Mouse (Mus musculus) CH12.LX (cell line): ENCODE measurements around the gene Pcyt2. TPM values are rescaled to one million over a fixed set of nuclear protein-coding genes. Genes with fewer than 3 reads are reported as not detected.

Experiments
- DNase-seq: peaks from one replicate; pipeline ENCODE4 v3.0.0-alpha.2; 2013; ENCODE audit errors: extremely low read depth
- H3K27ac ChIP-seq: 2 replicates; pipeline ENCODE4 v1.5.1; 2012; ENCODE audit warnings: low read depth, mild to moderate bottlenecking, control low read depth, moderate library complexity; ENCODE audit not compliant: insufficient read depth
- H3K27me3 ChIP-seq: replicated peaks from 2 replicates; pipeline ENCODE3; 2012; ENCODE audit warnings: inconsistent platforms
- H3K36me3 ChIP-seq, 2 experiments: replicated peaks in 1 of 2; 2 replicates each; pipeline versions ENCODE3 to v1.6.1; 2012; ENCODE audit warnings: inconsistent platforms in 1 of 2, low read length in 1 of 2, mild to moderate bottlenecking in 1 of 2, mixed read lengths in 1 of 2, moderate library complexity in 1 of 2; ENCODE audit not compliant: control insufficient read depth in 1 of 2, insufficient read depth in 1 of 2
- H3K4me1 ChIP-seq, 2 experiments: 2 replicates each; pipeline ENCODE4 v1.6.1; 2012; ENCODE audit warnings: inconsistent platforms in 1 of 2, moderate library complexity in 1 of 2; ENCODE audit not compliant: insufficient read depth in 2 of 2, control insufficient read depth in 1 of 2
- H3K4me2 ChIP-seq: 2 replicates; pipeline ENCODE4 v1.6.1; 2012; ENCODE audit warnings: low read depth, mild to moderate bottlenecking, control low read depth; ENCODE audit not compliant: poor library complexity, insufficient read depth, severe bottlenecking
- H3K4me3 ChIP-seq, 3 experiments: fragments of 150-350 bp in 1 of 3; sonication (generic) in 1 of 3; replicated peaks in 1 of 3; 2 replicates each; pipeline versions ENCODE3 to v1.5.1; 2011 to 2012; ENCODE audit warnings: low read depth in 2 of 3, low read length in 2 of 3, mild to moderate bottlenecking in 2 of 3, moderate library complexity in 2 of 3, control low read depth in 1 of 3, improper control_type of control experiment in 1 of 3, inconsistent platforms in 1 of 3, mixed read lengths in 1 of 3; ENCODE audit not compliant: poor library complexity in 1 of 3
- H3K79me2 ChIP-seq: replicated peaks from 2 replicates; pipeline ENCODE4 v1.6.1; 2012; ENCODE audit warnings: mild to moderate bottlenecking, moderate library complexity; ENCODE audit not compliant: control insufficient read depth, poor library complexity, insufficient read depth, severe bottlenecking; ENCODE audit errors: extremely low read depth
- H3K9ac ChIP-seq: 2 replicates; pipeline ENCODE4 v1.6.1; 2012; ENCODE audit warnings: low read depth, mild to moderate bottlenecking, control low read depth, moderate library complexity; ENCODE audit not compliant: insufficient read depth
- H3K9me3 ChIP-seq: replicated peaks from 2 replicates; pipeline ENCODE3; 2012; ENCODE audit warnings: low read length, inconsistent platforms, mixed read lengths
- BHLHE40 ChIP-seq: IDR thresholded peaks from 2 replicates; pipeline ENCODE4 v1.6.1; 2011; ENCODE audit warnings: mild to moderate bottlenecking, low read depth, low read length, improper control_type of control experiment
- CHD1 ChIP-seq: IDR thresholded peaks from 2 replicates; pipeline ENCODE4 v1.6.1; 2012; ENCODE audit warnings: low read depth, low read length, improper control_type of control experiment, inconsistent platforms
- E2F4 ChIP-seq: IDR thresholded peaks from 2 replicates; pipeline ENCODE4 v1.6.1; 2011; ENCODE audit warnings: low read depth, low read length, improper control_type of control experiment; ENCODE audit not compliant: insufficient replicate concordance
- ELF1 ChIP-seq: IDR thresholded peaks from 2 replicates; pipeline ENCODE4 v1.6.1; 2014; ENCODE audit warnings: low read depth, mild to moderate bottlenecking, inconsistent platforms, low read length, improper control_type of control experiment
- ETS1 ChIP-seq: conservative IDR thresholded peaks from 2 replicates; pipeline ENCODE4 v1.6.1; 2012; ENCODE audit warnings: low read depth, mild to moderate bottlenecking, inconsistent platforms, low read length, improper control_type of control experiment, moderate library complexity
- GABPA ChIP-seq: IDR thresholded peaks from 2 replicates; pipeline ENCODE4 v1.6.1; 2012; ENCODE audit warnings: low read depth, low read length, improper control_type of control experiment, inconsistent platforms; ENCODE audit not compliant: insufficient replicate concordance
- IRF4 ChIP-seq: IDR thresholded peaks from 2 replicates; pipeline ENCODE4 v1.6.1; 2014; ENCODE audit warnings: low read depth, mild to moderate bottlenecking, inconsistent platforms, low read length, improper control_type of control experiment
- KAT2A ChIP-seq: IDR thresholded peaks from 2 replicates; pipeline ENCODE4 v1.6.1; 2012; ENCODE audit warnings: low read length, improper control_type of control experiment, inconsistent platforms; ENCODE audit not compliant: insufficient replicate concordance
- MAZ ChIP-seq: IDR thresholded peaks from 2 replicates; pipeline ENCODE4 v1.6.1; 2012; ENCODE audit warnings: low read depth, mild to moderate bottlenecking, inconsistent platforms, low read length, improper control_type of control experiment, moderate library complexity
- MEF2A ChIP-seq: IDR thresholded peaks from 2 replicates; pipeline ENCODE4 v1.6.1; 2014; ENCODE audit warnings: low read depth, mild to moderate bottlenecking, inconsistent platforms, low read length, improper control_type of control experiment, borderline replicate concordance
- MXI1 ChIP-seq: IDR thresholded peaks from 2 replicates; pipeline ENCODE4 v1.6.1; 2011; ENCODE audit warnings: mild to moderate bottlenecking, low read depth, low read length, improper control_type of control experiment
- MYC ChIP-seq: IDR thresholded peaks from 2 replicates; pipeline ENCODE4 v1.6.1; 2011; ENCODE audit warnings: low read depth, mild to moderate bottlenecking, improper control_type of control experiment, low read length
- NELFE ChIP-seq: IDR thresholded peaks from 2 replicates; pipeline ENCODE4 v1.6.1; 2011; ENCODE audit warnings: low read depth, low read length, improper control_type of control experiment
- POLR2A ChIP-seq: IDR thresholded peaks from 2 replicates; pipeline ENCODE4 v1.6.1; 2011; ENCODE audit warnings: low read depth, mild to moderate bottlenecking, improper control_type of control experiment, low read length
- POLR2AphosphoS2 ChIP-seq: IDR thresholded peaks from 2 replicates; pipeline ENCODE4 v1.6.1; 2011; ENCODE audit warnings: low read depth, low read length, improper control_type of control experiment
- RCOR1 ChIP-seq: conservative IDR thresholded peaks from 2 replicates; pipeline ENCODE4 v1.6.1; 2012; ENCODE audit warnings: low read depth, mild to moderate bottlenecking, inconsistent platforms, low read length, improper control_type of control experiment
- SIN3A ChIP-seq: IDR thresholded peaks from 2 replicates; pipeline ENCODE4 v1.6.1; 2012; ENCODE audit warnings: low read length, improper control_type of control experiment, inconsistent platforms
- SMC3 ChIP-seq: IDR thresholded peaks from 2 replicates; pipeline ENCODE4 v1.6.1; 2011; ENCODE audit warnings: low read depth, low read length, improper control_type of control experiment
- TBP ChIP-seq: conservative IDR thresholded peaks from 2 replicates; pipeline ENCODE4 v1.6.1; 2011; ENCODE audit warnings: low read depth, low read length, improper control_type of control experiment
- TCF12 ChIP-seq: IDR thresholded peaks from 2 replicates; pipeline ENCODE4 v1.6.1; 2014; ENCODE audit warnings: low read depth, mild to moderate bottlenecking, inconsistent platforms, low read length, improper control_type of control experiment
- UBTF ChIP-seq: IDR thresholded peaks from 2 replicates; pipeline ENCODE4 v1.6.1; 2012; ENCODE audit warnings: low read depth, mild to moderate bottlenecking, inconsistent platforms, low read length, improper control_type of control experiment, moderate library complexity
- USF1 ChIP-seq: IDR thresholded peaks from 2 replicates; pipeline ENCODE4 v1.6.1; 2014; ENCODE audit warnings: low read depth, mild to moderate bottlenecking, inconsistent platforms, low read length, improper control_type of control experiment
- ZKSCAN1 ChIP-seq: IDR thresholded peaks from 2 replicates; pipeline ENCODE4 v1.6.1; 2012; ENCODE audit warnings: low read depth, inconsistent platforms, low read length, improper control_type of control experiment, borderline replicate concordance
- ZNF384 ChIP-seq: IDR thresholded peaks from 2 replicates; pipeline ENCODE4 v1.6.1; 2012; ENCODE audit warnings: low read depth, low read length, improper control_type of control experiment, inconsistent platforms
- dilution Hi-C: fragments of 300-500 bp; cut with MboI; formaldehyde crosslinking; loops from 2 replicates; pipeline ENCODE4 v1.14.3; 2020; ENCODE audit warnings: low sequenced_read_pairs; ENCODE audit not compliant: extremely low pct_unique_long_range_greater_than_20kb, extremely low pct_ligation_motif_present
- in situ Hi-C: fragments of 300-500 bp; cut with MboI; formaldehyde crosslinking; loops from 3 replicates; pipeline ENCODE4 v1.14.3; 2019; ENCODE audit warnings: low sequenced_read_pairs, low pct_ligation_motif_present, low pct_unique_long_range_greater_than_20kb, mixed read lengths
- polyA plus RNA-seq: library from polyadenylated mRNA; unstranded; fragments of >175 nt; gene quantifications from 2 replicates; pipeline ENCODE4 v1.2.1, GENCODE M21; 2012; ENCODE audit warnings: low read depth; ENCODE audit not compliant: insufficient read length
- total RNA-seq, 2 experiments: library from RNA; depleted of rRNA; stranded (reverse); fragments of 300-350 nt in 1 of 2; fragments of >200 nt in 1 of 2; gene quantifications; 2 replicates each; pipeline ENCODE4 v1.2.3; 2012 to 2014

Pcyt2 gene
- total and polyA plus RNA-seq, 3 experiments, result 154 to 166 (median 155) TPM

DNA sequence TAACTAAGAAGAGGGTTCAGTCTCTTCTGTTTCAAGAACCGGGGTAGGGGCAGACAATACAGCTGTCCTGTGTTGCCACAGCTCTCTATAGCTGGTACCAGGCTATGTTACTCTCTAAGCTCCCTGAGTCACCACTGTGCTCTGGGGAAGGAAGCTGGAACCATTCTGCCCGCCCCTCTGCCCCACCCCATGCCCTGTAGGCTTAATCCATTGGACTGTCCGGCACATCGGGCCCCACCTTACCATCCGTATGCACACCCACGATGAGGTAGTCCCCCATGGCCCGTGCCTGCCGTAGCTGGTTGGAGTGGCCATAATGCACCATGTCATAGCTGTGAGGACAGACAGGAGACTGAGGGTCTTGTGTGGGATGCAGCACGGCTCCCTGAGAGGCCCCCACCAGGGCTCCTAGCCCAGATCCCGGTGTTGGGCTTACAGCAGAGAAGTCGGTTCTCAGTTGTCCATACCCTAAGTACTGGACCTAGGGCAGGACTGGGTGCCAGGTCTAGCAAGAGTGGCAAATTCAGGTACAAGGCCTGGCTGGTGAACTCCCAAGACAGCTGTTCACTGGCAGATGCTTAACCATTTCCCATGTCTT lies 2.0 kb downstream of the Pcyt2 start:
- Histone ChIP-seq H3K27ac (no peak overlapping the region), H3K36me3 (peaks cover 65 to 80% of the 10 kb centered on the region in 2 experiments), H3K4me1 (peaks cover 8 to 36% of the 10 kb centered on the region in 2 experiments)

DNA sequence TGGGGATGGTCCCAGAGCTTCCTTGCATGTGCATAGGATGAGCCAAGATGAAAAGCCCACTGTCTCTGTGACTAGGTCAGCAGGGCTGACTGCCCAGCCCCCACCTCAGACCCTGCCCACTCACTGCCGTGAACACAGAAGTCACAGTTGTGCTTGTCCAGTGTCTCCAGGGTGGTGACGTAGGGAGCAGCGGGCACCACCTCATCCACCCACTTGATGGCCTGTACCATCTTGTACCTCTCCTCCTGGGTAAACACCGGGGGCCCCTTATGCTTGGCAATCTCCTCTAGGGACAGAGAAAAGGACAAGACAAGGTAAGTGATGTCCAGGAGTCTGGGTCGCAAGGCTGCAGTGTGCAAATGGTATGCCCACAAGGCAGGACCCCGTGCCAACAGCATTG lies 2.6 kb downstream of the Pcyt2 start:
- no peak for TF ChIP-seq SMC3
- TF ChIP-seq SIN3A, result no peak
- no peak for TF ChIP-seq MXI1
- no peak for TF ChIP-seq ZNF384
- no peak for TF ChIP-seq ZKSCAN1
- no peak for TF ChIP-seq POLR2A
- TF ChIP-seq NELFE, result no peak
- no peak for TF ChIP-seq TCF12
- TF ChIP-seq KAT2A, result no peak
- TF ChIP-seq CHD1, result no peak
- in situ Hi-C loops, result no loop called here
- H3K27ac ChIP-seq, result no peak overlapping the region
- H3K9ac ChIP-seq, result no peak overlapping the region
- H3K79me2 ChIP-seq, result peaks cover 22% of the 10 kb centered on the region
- DNase-seq, result no peak
- H3K4me2 ChIP-seq, result no peak overlapping the region
- no peaks in the 10 kb centered on the region for H3K9me3 ChIP-seq
- H3K36me3 ChIP-seq, result peaks cover 65 to 80% of the 10 kb centered on the region in 2 experiments
- dilution Hi-C loops, result no loop called here
- H3K4me1 ChIP-seq, result peaks cover 8 to 36% of the 10 kb centered on the region in 2 experiments
- no peaks in the 10 kb centered on the region for H3K27me3 ChIP-seq
- H3K4me3 ChIP-seq, result no peak overlapping the region

More for the DNA sequence above, 2.0 kb downstream of the Pcyt2 start:
- Histone ChIP-seq H3K4me2 (no peak overlapping the region), H3K79me2 (peaks cover 22% of the 10 kb centered on the region), H3K27me3 (no peaks in the 10 kb centered on the region), H3K4me3 (no peak overlapping the region), H3K9ac (no peak overlapping the region), H3K9me3 (no peaks in the 10 kb centered on the region)
- no peak for DNase-seq
- TF ChIP-seq MEF2A (no peak), IRF4 (no peak), ETS1 (no peak), MYC (no peak), MAZ (no peak), POLR2AphosphoS2 (no peak), UBTF (no peak), CHD1 (no peak), ELF1 (no peak), TBP (no peak), USF1 (no peak), RCOR1 (no peak), BHLHE40 (no peak), GABPA (no peak), ZKSCAN1 (no peak), E2F4 (no peak), SMC3 (no peak)
- dilution Hi-C loops (no loop called here), in situ Hi-C loops (no loop called here)
